Mouse (Mus musculus) lung, postnatal 36 days (tissue): ENCODE results near the gene Smco1.

ENCODE experiments used
- DNase-seq: peaks from one replicate; pipeline ENCODE4 v3.0.0; 2022; ENCODE audit warnings: mixed read lengths

Gene Smco1

GRCm38 (mm10) chr16:32312386-32312785 lies 41.1 kb downstream of the Smco1 start:
- no peak for DNase-seq

- no peak for DNase-seq
These were observed 41.6 kb downstream of the Smco1 start for GRCm38 (mm10) chr16:32312859-32313258.

DNA sequence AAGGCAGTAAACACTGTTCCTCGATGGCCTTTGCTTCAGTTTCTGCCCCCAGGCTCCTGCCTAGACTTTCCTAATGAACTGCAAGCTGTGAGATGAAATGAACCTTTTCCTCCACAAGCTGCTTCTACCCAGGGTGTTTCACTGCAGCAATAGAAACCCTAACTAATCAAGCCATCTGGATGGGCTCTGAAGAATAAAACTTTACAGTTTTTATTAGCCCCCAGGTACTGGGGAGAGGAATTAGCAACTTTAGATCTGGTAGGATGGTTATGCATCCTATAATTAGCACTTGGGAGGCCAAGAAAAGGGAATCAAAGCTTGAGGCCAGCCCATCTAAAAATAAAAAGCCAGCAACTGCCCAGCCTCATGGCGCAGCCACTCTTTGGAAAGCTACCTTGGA lies 45.3 kb downstream of the Smco1 start:
- DNase-seq = no peak

- DNase-seq = no peak
These were observed 52.7 kb downstream of the Smco1 start for GRCm38 (mm10) chr16:32323953-32324352.
